Mouse (Mus musculus) midbrain, postnatal 0 days (tissue): ENCODE measurements at regions not wholly inside any gene's neighbourhood (a gene's known extent, or its start where the extent isn't known, plus 50 kb on each side); places are given as distances from the start of the nearest gene placed in this dataset.

Experiments
- ATAC-seq: fragments of 200-750 bp; cut with Nextera tagmentation; 2 replicates; pipeline ENCODE4 v1.8.0; 2017; ENCODE audit warnings: moderate number of reproducible peaks, mild to moderate bottlenecking, moderate TSS enrichment, moderate library complexity; ENCODE audit not compliant: low FRiP score
- DNase-seq: peaks from one replicate; pipeline ENCODE4 v3.0.0-alpha.2; 2015; ENCODE audit warnings: low spot score
- H3K27ac ChIP-seq: fragments of 300-500 bp; sonication (generic); 2 replicates; pipeline ENCODE4 v1.5.1; 2014; ENCODE audit warnings: low read depth, mild to moderate bottlenecking, low read length, mixed read lengths
- H3K27me3 ChIP-seq: fragments of 300-500 bp; sonication (generic); 2 replicates; pipeline ENCODE4 v1.6.1; 2014; ENCODE audit warnings: low read length, control low read depth, mixed read lengths; ENCODE audit not compliant: insufficient read depth
- H3K36me3 ChIP-seq: fragments of 300-500 bp; sonication (generic); 2 replicates; pipeline ENCODE4 v1.6.1; 2014; ENCODE audit warnings: low read length, control low read depth, mixed read lengths; ENCODE audit not compliant: insufficient read depth
- H3K4me1 ChIP-seq: fragments of 300-500 bp; sonication (generic); 2 replicates; pipeline ENCODE4 v1.6.1; 2014; ENCODE audit warnings: mild to moderate bottlenecking, control low read depth, antibody characterized with exemption, low read length, mixed read lengths; ENCODE audit not compliant: insufficient read depth
- H3K4me2 ChIP-seq: fragments of 300-500 bp; sonication (generic); 2 replicates; pipeline ENCODE4 v1.6.1; 2014; ENCODE audit warnings: low read depth, mild to moderate bottlenecking, low read length, mixed read lengths; ENCODE audit not compliant: poor library complexity, severe bottlenecking
- H3K4me3 ChIP-seq: fragments of 300-500 bp; sonication (generic); 2 replicates; pipeline ENCODE4 v1.5.1; 2014; ENCODE audit warnings: low read depth, mild to moderate bottlenecking, low read length, moderate library complexity
- H3K9ac ChIP-seq: fragments of 300-500 bp; sonication (generic); replicated peaks from 2 replicates; pipeline ENCODE4 v1.6.1; 2014; ENCODE audit warnings: mild to moderate bottlenecking, low read length, moderate library complexity, mixed read lengths; ENCODE audit not compliant: poor library complexity, severe bottlenecking
- H3K9me3 ChIP-seq: fragments of 300-500 bp; sonication (generic); 2 replicates; pipeline ENCODE4 v1.6.1; 2016; ENCODE audit warnings: low read length, control low read depth
- CTCF ChIP-seq: IDR thresholded peaks from 2 replicates; pipeline ENCODE4 v1.5.1; 2016; ENCODE audit warnings: antibody characterized with exemption, mild to moderate bottlenecking
- WGBS: fragments of 180-500 bp; shearing (Covaris S2); extraction: QIAGEN DNeasy Blood & Tissue Kit; methylation state at CpG from one replicate; pipeline ENCODE4 v1.1.7; 2014; 5-methylcytosine and 5-hydroxymethylcytosine counted together

DNA sequence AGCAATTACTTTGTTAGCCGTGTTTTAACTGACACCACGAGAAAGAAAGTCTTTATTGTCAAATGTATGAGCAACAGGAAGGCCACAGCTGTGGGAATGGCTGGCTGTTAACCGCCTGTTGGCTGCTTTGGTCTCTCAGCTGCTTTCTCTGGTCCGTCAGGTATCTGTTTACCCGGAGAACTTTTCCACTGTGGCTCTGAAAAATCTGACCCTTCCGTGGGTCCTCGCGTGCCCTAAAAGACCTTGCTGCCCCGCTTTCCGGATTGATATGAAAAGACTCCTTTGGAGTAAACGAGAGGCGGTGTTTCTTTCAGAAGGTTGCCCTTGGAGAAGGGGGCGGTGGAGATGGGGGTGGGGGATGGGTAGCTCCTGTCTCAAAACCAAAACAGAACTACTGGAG lies 75.9 kb downstream of the Sox14 start:
- Histone ChIP-seq H3K4me1 (peaks cover 9% of the 10 kb centered on the region; the same call in 1 of the 2 replicates), H3K27me3 (no peaks in the 10 kb centered on the region), H3K9ac (no peak overlapping the region), H3K9me3 (no peaks in the 10 kb centered on the region), H3K27ac (0 out of 2 replicates have a peak overlapping the region, but pooled peaks have one; percentile 26), H3K36me3 (no peaks in the 10 kb centered on the region), H3K4me2 (peak overlapping the region; percentile 64), H3K4me3 (peak overlapping the region; percentile 21)
- WGBS = 3% methylated on average over 13 of the region's 13 CpGs
- DNase-seq = no peak
- no peak for ATAC-seq
- TF ChIP-seq CTCF = no peak

DNA sequence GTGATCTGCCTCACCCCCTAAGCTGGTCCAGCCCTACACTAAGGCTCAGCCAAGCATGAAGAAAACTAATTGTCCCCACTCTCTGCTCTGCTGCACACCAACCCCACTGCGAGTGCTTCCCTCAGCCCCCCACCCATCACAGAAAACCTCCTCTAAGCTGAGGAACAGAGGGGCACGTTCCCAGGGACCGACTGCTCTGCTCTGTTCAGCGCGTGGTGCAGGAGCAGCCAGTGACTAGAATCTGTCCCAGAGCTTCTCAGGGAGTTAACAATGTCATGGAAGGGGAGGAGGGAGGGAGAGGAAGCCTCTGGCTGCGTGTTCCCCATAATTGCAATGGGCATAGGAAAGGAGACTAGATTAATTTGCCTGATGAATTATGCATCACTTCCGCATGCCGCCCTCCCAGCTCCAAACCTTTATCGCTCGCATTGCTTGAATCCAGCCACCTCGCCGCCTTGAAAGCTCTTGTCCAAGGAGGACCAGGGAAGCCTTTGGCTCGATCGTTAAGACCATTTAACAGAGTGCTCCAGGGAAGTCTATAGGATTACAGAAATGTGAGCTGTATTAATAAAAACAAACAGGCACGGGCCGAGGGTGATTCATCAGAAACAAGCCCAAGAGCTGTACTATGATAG lies 76.5 kb downstream of the Sox14 start:
- Histone ChIP-seq H3K4me3 (peak overlapping the region; percentile 21), H3K36me3 (no peaks in the 10 kb centered on the region), H3K4me2 (peak overlapping the region; percentile 64), H3K9ac (no peak overlapping the region), H3K27ac (no peak overlapping the region), H3K4me1 (peaks cover 9% of the 10 kb centered on the region; the same call in 1 of the 2 replicates), H3K27me3 (no peaks in the 10 kb centered on the region), H3K9me3 (no peaks in the 10 kb centered on the region)
- ATAC-seq (peak; percentile 60), DNase-seq (peak; percentile 51)
- 3% methylated on average over 16 of the region's 16 CpGs for WGBS
- TF ChIP-seq CTCF = no peak

DNA sequence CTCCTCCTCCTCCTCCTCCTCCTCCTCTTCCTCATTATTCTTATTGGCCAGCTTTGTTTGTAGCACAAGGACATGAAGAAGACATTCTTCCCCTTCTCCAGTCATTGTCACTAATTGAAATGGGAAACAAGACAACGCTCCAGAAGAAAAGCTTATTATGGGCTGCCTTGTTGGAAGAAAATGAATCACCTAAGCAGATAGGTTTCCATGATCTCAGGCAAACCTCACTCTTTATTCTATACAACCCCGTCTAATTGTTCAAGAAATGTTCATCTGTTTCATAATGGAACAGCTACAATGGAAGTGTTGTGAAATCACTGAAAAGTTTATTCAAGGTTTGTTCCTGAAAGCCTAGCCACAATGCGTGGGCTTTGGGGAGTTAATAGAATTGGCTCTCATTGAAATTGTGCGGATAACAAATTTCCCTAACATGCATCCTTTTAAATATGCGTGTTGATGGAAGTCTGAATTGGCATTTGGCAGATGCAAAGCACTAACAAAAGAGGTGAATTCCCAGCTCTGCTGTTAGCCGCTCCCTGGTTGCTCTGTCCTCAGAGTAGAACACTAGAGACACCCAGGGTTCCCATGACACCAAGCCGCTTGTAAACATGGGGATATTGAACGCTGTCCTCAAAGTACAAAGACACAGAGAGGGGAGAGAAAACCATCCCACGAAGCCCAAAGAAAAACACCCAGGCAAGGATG lies 78.8 kb downstream of the Sox14 start:
- no peak overlapping the region for H3K4me2 ChIP-seq
- no peak overlapping the region for H3K27ac ChIP-seq
- TF ChIP-seq CTCF = no peak
- H3K27me3 ChIP-seq = no peaks in the 10 kb centered on the region
- peaks cover 9% of the 10 kb centered on the region; the same call in 1 of the 2 replicates for H3K4me1 ChIP-seq
- H3K4me3 ChIP-seq = no peak overlapping the region
- peak; percentile 52 for DNase-seq
- H3K9me3 ChIP-seq = no peaks in the 10 kb centered on the region
- no peak for ATAC-seq
- no peaks in the 10 kb centered on the region for H3K36me3 ChIP-seq
- 21% methylated on average over 9 of the region's 9 CpGs for WGBS
- H3K9ac ChIP-seq = no peak overlapping the region

DNA sequence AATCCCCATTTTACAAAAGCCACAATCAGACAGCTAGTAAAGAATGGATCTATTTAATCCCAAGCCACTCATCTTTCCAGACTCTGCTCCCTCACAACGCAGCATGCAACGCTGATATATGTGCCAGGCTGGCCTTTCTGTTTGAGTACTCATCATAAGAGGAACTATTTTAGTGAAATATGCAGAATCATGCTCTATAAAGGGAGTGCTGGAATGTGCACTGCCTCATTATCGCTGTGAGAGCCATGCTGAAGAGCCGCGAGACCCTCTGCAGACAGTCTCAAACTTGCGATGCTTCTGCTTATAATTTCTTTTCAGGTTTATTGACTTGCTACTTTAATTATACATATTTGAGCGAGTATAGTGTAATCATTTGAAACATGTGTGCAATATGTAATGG lies 75.6 kb upstream of the Cldn18 start:
- H3K4me1 ChIP-seq = no peaks in the 10 kb centered on the region
- no peaks in the 10 kb centered on the region for H3K36me3 ChIP-seq
- H3K9me3 ChIP-seq = no peaks in the 10 kb centered on the region
- no peak for DNase-seq
- no peaks in the 10 kb centered on the region for H3K27me3 ChIP-seq
- no peak for TF ChIP-seq CTCF
- no peak for ATAC-seq
- H3K4me3 ChIP-seq = no peak overlapping the region
- H3K4me2 ChIP-seq = no peak overlapping the region
- WGBS = 71% methylated on average over 7 of the region's 7 CpGs
- no peak overlapping the region for H3K27ac ChIP-seq
- H3K9ac ChIP-seq = no peak overlapping the region

DNA sequence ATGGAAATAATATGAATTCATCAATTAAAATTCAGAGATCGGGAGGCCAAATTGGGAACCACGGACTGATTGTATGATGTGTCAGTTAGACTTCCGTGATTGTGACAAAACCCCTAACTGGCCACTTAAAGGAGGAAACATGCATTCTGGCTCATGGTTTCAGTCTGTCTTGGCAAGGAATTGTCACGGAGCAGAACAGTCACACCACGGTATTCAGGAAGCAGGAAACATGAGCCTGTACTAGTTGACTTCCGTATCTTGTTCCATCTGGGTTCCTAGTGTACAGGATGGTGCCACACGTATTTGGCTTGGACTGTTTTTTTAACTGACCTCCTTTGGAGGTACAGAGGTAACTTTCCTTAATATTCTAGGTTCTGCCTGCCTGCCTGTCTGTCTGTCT lies 69.8 kb upstream of the Cldn18 start:
- Histone ChIP-seq H3K4me3 (no peak overlapping the region), H3K27me3 (no peaks in the 10 kb centered on the region), H3K4me1 (no peaks in the 10 kb centered on the region), H3K27ac (no peak overlapping the region), H3K9ac (no peak overlapping the region), H3K4me2 (no peak overlapping the region), H3K9me3 (no peaks in the 10 kb centered on the region), H3K36me3 (no peaks in the 10 kb centered on the region)
- TF ChIP-seq CTCF = no peak
- no peak for ATAC-seq
- WGBS = 89% methylated on average over 7 of the region's 7 CpGs
- no peak for DNase-seq

DNA sequence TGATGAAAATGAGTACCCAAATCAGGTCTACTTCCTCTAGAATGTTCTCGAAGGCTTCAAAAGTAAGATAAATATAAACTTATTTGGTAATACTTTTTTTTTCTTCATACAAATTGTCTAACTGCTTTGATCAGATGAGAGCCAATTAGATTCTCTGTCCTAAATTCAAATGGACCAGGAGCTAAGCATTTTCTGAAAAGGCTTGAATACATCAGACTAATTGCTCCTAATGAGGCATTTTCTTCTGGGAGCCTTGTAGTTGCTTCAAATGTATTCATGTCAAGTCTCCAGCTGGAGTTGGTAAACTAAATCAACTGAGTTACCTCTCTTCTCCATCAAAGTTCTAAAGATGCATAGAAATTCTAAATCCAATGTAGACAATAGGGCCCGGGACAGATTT lies 66.1 kb upstream of the Cldn18 start:
- Histone ChIP-seq H3K27me3 (no peaks in the 10 kb centered on the region), H3K36me3 (no peaks in the 10 kb centered on the region), H3K4me2 (no peak overlapping the region), H3K9me3 (no peaks in the 10 kb centered on the region), H3K9ac (no peak overlapping the region), H3K4me1 (no peaks in the 10 kb centered on the region), H3K4me3 (no peak overlapping the region), H3K27ac (no peak overlapping the region)
- WGBS = 66% methylated on average over 2 of the region's 2 CpGs
- no peak for DNase-seq
- no peak for ATAC-seq
- no peak for TF ChIP-seq CTCF
